Mouse (Mus musculus) forebrain, embryonic 16.5 days (tissue): ENCODE measurements around the gene Dab2ip. TPM values are rescaled to one million over a fixed set of nuclear protein-coding genes. Genes with fewer than 3 reads are reported as not detected.

Experiments
- ATAC-seq: fragments of 200-750 bp; cut with Nextera tagmentation; 2 replicates; pipeline ENCODE4 v1.8.0; 2017; ENCODE audit warnings: mild to moderate bottlenecking, moderate library complexity
- H3K27ac ChIP-seq: fragments of 300-500 bp; sonication (generic); 2 replicates; pipeline ENCODE4 v1.5.1; 2014; ENCODE audit warnings: low read length, control low read depth
- H3K27me3 ChIP-seq: fragments of 300-500 bp; sonication (generic); replicated peaks from 2 replicates; pipeline ENCODE4 v1.6.1; 2014; ENCODE audit warnings: low read length; ENCODE audit not compliant: control insufficient read depth, insufficient read depth
- H3K36me3 ChIP-seq: fragments of 300-500 bp; sonication (generic); 2 replicates; pipeline ENCODE4 v1.6.1; 2014; ENCODE audit not compliant: control insufficient read depth, insufficient read depth
- H3K4me1 ChIP-seq: fragments of 300-500 bp; sonication (generic); replicated peaks from 2 replicates; pipeline ENCODE4 v1.6.1; 2014; ENCODE audit warnings: low read length; ENCODE audit not compliant: control insufficient read depth, insufficient read depth
- H3K4me2 ChIP-seq: fragments of 300-500 bp; sonication (generic); 2 replicates; pipeline ENCODE4 v1.6.1; 2014; ENCODE audit warnings: mild to moderate bottlenecking, low read length, control low read depth
- H3K4me3 ChIP-seq: fragments of 300-500 bp; sonication (generic); replicated peaks from 2 replicates; pipeline ENCODE4 v1.5.1; 2014; ENCODE audit warnings: mild to moderate bottlenecking, low read length, control low read depth
- H3K9ac ChIP-seq: fragments of 300-500 bp; sonication (generic); replicated peaks from 2 replicates; pipeline ENCODE4 v1.6.1; 2014; ENCODE audit warnings: low read depth, low read length, control low read depth
- H3K9me3 ChIP-seq: fragments of 300-500 bp; sonication (generic); 2 replicates; pipeline ENCODE4 v1.6.1; 2016; ENCODE audit warnings: low read length; ENCODE audit not compliant: control insufficient read depth
- WGBS: fragments of 180-500 bp; shearing (Covaris S2); extraction: QIAGEN DNeasy Blood & Tissue Kit; methylation state at CpG from one replicate; pipeline ENCODE4 v1.1.7; 2014; 5-methylcytosine and 5-hydroxymethylcytosine counted together
- polyA plus RNA-seq: library from polyadenylated mRNA; unstranded; fragments of >200 nt; fragmentation: Nextera tagmentation; extraction: Ambion mirVana; gene quantifications from 2 replicates; pipeline ENCODE4 v1.2.1, GENCODE M21; 2015

The Dab2ip gene
- polyA plus RNA-seq, 1 experiment from 2014 or later, result 42.8 TPM

DNA sequence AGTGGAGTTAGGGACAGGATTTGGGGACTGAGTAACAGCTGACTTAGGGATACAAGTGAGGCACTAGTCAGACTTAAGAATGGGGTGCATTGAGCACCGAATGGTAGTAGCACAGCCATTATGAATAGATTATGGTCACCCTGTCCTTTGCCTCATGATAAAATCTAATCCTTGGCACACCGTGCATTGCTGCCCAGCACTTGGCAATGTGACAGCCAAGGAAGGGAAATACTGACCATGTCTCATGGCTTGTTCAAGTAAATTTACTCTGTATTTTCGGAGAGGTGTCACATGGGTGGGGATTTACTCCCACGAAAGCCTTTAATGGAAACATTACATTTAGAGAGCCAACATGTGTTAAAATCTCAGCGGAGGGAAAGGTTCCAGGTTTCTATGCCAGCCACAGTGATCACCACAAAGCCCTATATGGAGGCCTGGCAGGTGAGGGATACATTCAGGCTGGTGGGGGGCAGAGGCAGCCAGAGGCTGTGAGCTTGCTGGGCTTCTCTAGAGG, 129.5 kb downstream of the Dab2ip start:
- Histone ChIP-seq H3K27ac (no peak overlapping the region), H3K4me3 (no peak overlapping the region), H3K9ac (no peak overlapping the region), H3K9me3 (no peaks in the 10 kb centered on the region), H3K4me2 (no peak overlapping the region), H3K4me1 (peaks cover 79% of the 10 kb centered on the region), H3K36me3 (no peaks in the 10 kb centered on the region), H3K27me3 (no peaks in the 10 kb centered on the region)
- no peak for ATAC-seq
- 55% methylated on average over 5 of the region's 5 CpGs for WGBS

DNA sequence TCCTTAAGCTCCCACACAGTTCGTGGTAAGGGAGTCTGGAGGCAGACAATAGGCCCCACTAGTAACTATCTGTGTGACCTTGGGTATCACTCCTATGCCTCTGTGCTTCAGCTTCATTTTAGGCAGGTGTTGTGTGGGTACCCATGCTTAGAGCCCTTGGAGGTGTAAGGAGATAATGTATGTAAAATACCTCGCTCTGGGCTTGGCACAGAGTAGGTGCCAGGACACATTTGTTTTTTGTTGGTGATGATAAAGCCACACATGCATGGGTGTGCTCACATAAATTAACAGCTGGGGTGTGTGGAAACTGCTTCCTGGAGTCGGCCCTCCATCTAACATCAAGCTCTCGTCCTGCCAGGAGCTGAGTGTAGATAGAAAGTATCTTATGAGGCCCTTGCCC, 130.1 kb downstream of the Dab2ip start:
- Histone ChIP-seq H3K9ac (no peak overlapping the region), H3K4me3 (no peak overlapping the region), H3K4me1 (peaks cover 79% of the 10 kb centered on the region), H3K27me3 (no peaks in the 10 kb centered on the region), H3K36me3 (no peaks in the 10 kb centered on the region), H3K27ac (no peak overlapping the region), H3K4me2 (no peak overlapping the region), H3K9me3 (no peaks in the 10 kb centered on the region)
- whole genome bisulfite sequencing, result 44% methylated on average over 4 of the region's 4 CpGs
- ATAC-seq, result no peak

DNA sequence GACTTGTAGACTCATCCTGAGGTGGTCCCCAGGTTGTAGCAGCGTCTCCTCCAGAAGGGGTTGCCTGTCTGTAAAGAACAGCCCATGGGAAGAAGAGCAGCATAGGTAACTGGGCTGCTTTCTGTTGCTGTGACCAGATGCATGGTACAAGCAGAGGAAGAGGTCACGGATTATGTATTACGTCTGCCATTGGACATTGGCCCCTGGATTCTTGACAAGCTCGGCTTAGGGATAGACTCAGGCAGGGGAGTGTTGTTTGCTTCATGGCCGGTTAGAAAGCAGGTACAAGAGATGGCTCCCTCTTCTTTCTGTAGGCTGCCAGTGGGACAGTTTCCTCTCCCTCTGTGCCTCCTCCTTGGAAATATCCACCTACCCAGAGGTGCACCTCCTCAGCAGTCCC, 130.5 kb downstream of the Dab2ip start:
- no peak overlapping the region for H3K9ac ChIP-seq
- no peaks in the 10 kb centered on the region for H3K9me3 ChIP-seq
- 96% methylated on average over 5 of the region's 5 CpGs for WGBS
- no peak overlapping the region for H3K4me3 ChIP-seq
- no peaks in the 10 kb centered on the region for H3K27me3 ChIP-seq
- H3K36me3 ChIP-seq, result no peaks in the 10 kb centered on the region
- no peak overlapping the region for H3K4me2 ChIP-seq
- ATAC-seq, result no peak
- H3K27ac ChIP-seq, result no peak overlapping the region
- H3K4me1 ChIP-seq, result peaks cover 81% of the 10 kb centered on the region

DNA sequence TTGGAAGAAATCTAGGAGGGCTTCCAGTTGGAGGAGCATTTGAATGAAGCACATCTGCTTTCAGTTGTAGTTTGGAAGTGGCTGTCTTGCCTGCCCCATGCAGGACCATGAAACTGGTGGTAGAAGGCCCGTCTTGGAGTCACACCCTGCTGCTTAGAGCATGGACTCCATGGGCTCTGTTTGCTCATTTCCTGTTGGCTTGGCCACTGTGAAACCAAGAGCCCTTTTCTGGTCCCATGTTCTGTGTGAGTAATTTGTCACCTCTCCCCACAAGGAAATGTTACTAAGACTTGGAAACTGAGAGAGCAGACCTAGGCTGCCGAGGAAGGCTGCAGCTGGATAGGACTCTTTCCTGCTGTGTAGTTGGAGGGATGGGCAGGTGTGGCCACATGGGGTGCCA, 131.8 kb downstream of the Dab2ip start:
- Histone ChIP-seq H3K27me3 (no peaks in the 10 kb centered on the region), H3K4me2 (no peak overlapping the region), H3K4me1 (peaks cover 74% of the 10 kb centered on the region), H3K4me3 (no peak overlapping the region), H3K9me3 (no peaks in the 10 kb centered on the region), H3K9ac (no peak overlapping the region), H3K36me3 (no peaks in the 10 kb centered on the region), H3K27ac (no peak overlapping the region)
- ATAC-seq, result no peak
- 90% methylated on average over 2 of the region's 2 CpGs for WGBS

DNA sequence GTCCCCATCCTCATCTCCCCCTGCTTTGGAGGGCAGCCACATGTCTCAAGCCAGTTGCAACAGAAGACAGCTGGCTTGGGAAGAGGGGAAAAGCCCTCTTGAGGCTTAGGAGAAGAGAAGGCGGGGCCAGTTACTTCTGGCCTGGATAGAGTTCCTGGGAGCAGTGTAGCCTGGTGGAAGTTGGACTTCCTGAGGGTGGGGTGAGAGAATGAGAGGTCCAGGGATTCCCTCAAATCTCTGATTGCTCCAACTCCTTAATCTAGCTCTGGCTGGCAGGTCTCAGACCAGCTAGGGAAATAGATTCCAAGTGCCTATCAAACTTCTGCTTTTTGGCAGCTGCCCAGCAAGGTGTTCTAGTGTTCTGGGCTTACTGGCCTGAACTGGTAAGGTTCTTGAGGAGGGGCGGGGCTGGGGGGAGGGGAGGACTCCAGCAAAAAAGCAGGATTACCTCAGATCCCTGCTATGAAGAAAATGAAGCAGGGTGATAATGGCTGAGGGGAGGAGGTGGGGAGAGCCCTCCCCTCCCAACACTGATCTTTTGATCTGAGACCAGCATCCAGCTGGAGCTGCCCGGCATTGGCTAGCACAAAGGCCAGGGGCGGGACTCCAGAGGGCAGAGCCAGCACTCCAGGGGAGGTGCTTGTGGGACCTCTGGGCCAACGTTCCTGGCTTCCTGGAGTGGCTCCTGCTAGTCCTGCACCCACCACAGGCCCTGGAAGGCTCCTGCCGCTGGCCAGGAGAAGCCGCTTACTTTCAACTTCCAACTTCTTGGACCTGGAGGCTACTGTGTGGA, 133.4 kb downstream of the Dab2ip start:
- Histone ChIP-seq H3K36me3 (no peaks in the 10 kb centered on the region), H3K27me3 (no peaks in the 10 kb centered on the region), H3K9me3 (no peaks in the 10 kb centered on the region), H3K9ac (no peak overlapping the region), H3K4me1 (peaks cover 74% of the 10 kb centered on the region), H3K27ac (peak overlapping the region; percentile 16), H3K4me3 (no peak overlapping the region), H3K4me2 (no peak overlapping the region)
- ATAC-seq, result peak; percentile 64
- 12% methylated on average over 7 of the region's 7 CpGs for WGBS

- no peak for ATAC-seq
- 86% methylated on average over 11 of the region's 11 CpGs for WGBS
- Histone ChIP-seq H3K4me2 (no peak overlapping the region), H3K9me3 (no peaks in the 10 kb centered on the region), H3K9ac (no peak overlapping the region), H3K27ac (no peak overlapping the region), H3K36me3 (no peaks in the 10 kb centered on the region), H3K4me3 (no peak overlapping the region), H3K4me1 (peaks cover 74% of the 10 kb centered on the region), H3K27me3 (no peaks in the 10 kb centered on the region)
Observed at GRCm38 (mm10) chr2:35692272-35692900, 134.3 kb downstream of the Dab2ip start.

GRCm38 (mm10) chr2:35693037-35693436, 135.0 kb downstream of the Dab2ip start:
- no peak for ATAC-seq
- no peaks in the 10 kb centered on the region for H3K9me3 ChIP-seq
- H3K9ac ChIP-seq, result no peak overlapping the region
- no peak overlapping the region for H3K4me2 ChIP-seq
- H3K4me1 ChIP-seq, result peaks cover 68% of the 10 kb centered on the region
- no peaks in the 10 kb centered on the region for H3K36me3 ChIP-seq
- H3K27ac ChIP-seq, result no peak overlapping the region
- no peak overlapping the region for H3K4me3 ChIP-seq
- 84% methylated on average over 7 of the region's 7 CpGs for WGBS
- no peaks in the 10 kb centered on the region for H3K27me3 ChIP-seq

- H3K36me3 ChIP-seq, result no peaks in the 10 kb centered on the region
- no peaks in the 10 kb centered on the region for H3K9me3 ChIP-seq
- H3K4me1 ChIP-seq, result peaks cover 61% of the 10 kb centered on the region
- no peak overlapping the region for H3K4me2 ChIP-seq
- no peak overlapping the region for H3K27ac ChIP-seq
- H3K9ac ChIP-seq, result no peak overlapping the region
- 56% methylated on average over 2 of the region's 2 CpGs for WGBS
- no peaks in the 10 kb centered on the region for H3K27me3 ChIP-seq
- ATAC-seq, result no peak
- H3K4me3 ChIP-seq, result no peak overlapping the region
Observed at GRCm38 (mm10) chr2:35694111-35694510, 136.0 kb downstream of the Dab2ip start.

DNA sequence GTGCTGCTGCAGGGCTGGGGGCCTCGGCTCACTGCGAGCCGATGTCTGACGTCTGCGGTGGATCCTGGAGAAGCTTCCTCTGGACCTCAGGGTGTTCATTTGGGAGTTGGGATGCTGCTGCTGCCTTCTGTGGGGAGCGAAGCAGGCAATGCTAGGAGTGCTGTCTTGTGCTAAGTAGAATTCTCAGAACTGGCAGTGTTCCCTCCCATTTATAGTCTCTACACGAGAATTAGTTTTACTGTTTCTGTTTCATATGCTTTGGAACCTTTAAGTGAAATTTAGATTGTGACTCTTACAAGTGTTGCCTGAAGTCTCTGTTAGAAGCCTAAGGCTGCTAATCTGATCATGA, 138.1 kb downstream of the Dab2ip start:
- no peaks in the 10 kb centered on the region for H3K36me3 ChIP-seq
- H3K4me2 ChIP-seq, result no peak overlapping the region
- H3K27ac ChIP-seq, result no peak overlapping the region
- no peak for ATAC-seq
- H3K4me3 ChIP-seq, result no peak overlapping the region
- no peaks in the 10 kb centered on the region for H3K9me3 ChIP-seq
- 58% methylated on average over 7 of the region's 7 CpGs for WGBS
- H3K4me1 ChIP-seq, result peaks cover 59% of the 10 kb centered on the region
- H3K27me3 ChIP-seq, result no peaks in the 10 kb centered on the region
- H3K9ac ChIP-seq, result no peak overlapping the region
